Mouse (Mus musculus): Measurements from ENCODE around the gene Fem1a. TPM values are rescaled to one million over a fixed set of nuclear protein-coding genes. Genes with fewer than 3 reads are reported as not detected.
A peak's percentile ranks its signal among the peaks of the same experiment; 100 is the strongest.

Fem1a gene
- total RNA-seq, 2 experiments from 2014 or later: 28.7 to 30.8 TPM

- DNase-seq: no peak
Observed at GRCm38 (mm10) chr17:56278340-56278739, 21.7 kb downstream of the Fem1a start.

GRCm38 (mm10) chr17:56279481-56280155 lies 23.0 kb downstream of the Fem1a start:
- DNase-seq: peak; percentile 47 to 57

- no peak for DNase-seq
Observed at GRCm38 (mm10) chr17:56281193-56281592, 24.6 kb downstream of the Fem1a start.

GRCm38 (mm10) chr17:56282802-56283201 lies 26.2 kb downstream of the Fem1a start:
- no peak for DNase-seq

- no peak for DNase-seq
Observed at GRCm38 (mm10) chr17:56283316-56283715, 26.7 kb downstream of the Fem1a start.

GRCm38 (mm10) chr17:56285995-56286394 lies 29.4 kb downstream of the Fem1a start:
- DNase-seq: no peak

- peak; percentile 79 to 81 for DNase-seq
Observed at GRCm38 (mm10) chr17:56287830-56288229, 31.2 kb downstream of the Fem1a start.

GRCm38 (mm10) chr17:56288866-56289265 lies 32.3 kb downstream of the Fem1a start:
- no peak for DNase-seq

GRCm38 (mm10) chr17:56289371-56290331 lies 33.0 kb downstream of the Fem1a start:
- peak; percentile 64 to 74 for DNase-seq

- peak; percentile 98 to 99 for DNase-seq
Observed at GRCm38 (mm10) chr17:56290388-56291170, 34.0 kb downstream of the Fem1a start.

- DNase-seq: peak; percentile 93 to 94
Observed at GRCm38 (mm10) chr17:56291171-56291511, 34.5 kb downstream of the Fem1a start.

- no peak for DNase-seq
Observed at GRCm38 (mm10) chr17:56291826-56292475, 35.3 kb downstream of the Fem1a start.

- DNase-seq: no peak
Observed at GRCm38 (mm10) chr17:56292531-56293222, 36.1 kb downstream of the Fem1a start, which contains the start of gene Plin3. Plin3 (minus strand) TSS chr17:56292873.

- DNase-seq: no peak
Observed at GRCm38 (mm10) chr17:56293291-56293690, 36.7 kb downstream of the Fem1a start.

GRCm38 (mm10) chr17:56294241-56294640 lies 37.6 kb downstream of the Fem1a start:
- no peak for DNase-seq

GRCm38 (mm10) chr17:56296201-56296600 lies 39.6 kb downstream of the Fem1a start:
- DNase-seq: no peak

GRCm38 (mm10) chr17:56298238-56298637 lies 41.6 kb downstream of the Fem1a start:
- no peak for DNase-seq

GRCm38 (mm10) chr17:56300186-56300585 lies 43.6 kb downstream of the Fem1a start, which contains the start of gene Arrdc5:
Arrdc5 (minus strand) TSS chr17:56300286.
- DNase-seq: no peak

GRCm38 (mm10) chr17:56302363-56302996 lies 45.9 kb downstream of the Fem1a start:
- DNase-seq: peak; percentile 54 to 73

- DNase-seq: peak; percentile 91 to 92
Observed at GRCm38 (mm10) chr17:56303160-56303846, 46.7 kb downstream of the Fem1a start, which contains the start of gene Uhrf1. Uhrf1 (plus strand) TSS chr17:56303321.

All from adrenal gland, postnatal 36 days (tissue).